Mouse (Mus musculus) CH12.LX (cell line): ENCODE results near the gene Zfr2. TPM values are rescaled to one million over a fixed set of nuclear protein-coding genes. Genes with fewer than 3 reads are reported as not detected.

Experiments
- DNase-seq: peaks from one replicate; pipeline ENCODE4 v3.0.0-alpha.2; 2013; ENCODE audit errors: extremely low read depth
- H3K27ac ChIP-seq: 2 replicates; pipeline ENCODE4 v1.5.1; 2012; ENCODE audit warnings: low read depth, mild to moderate bottlenecking, control low read depth, moderate library complexity; ENCODE audit not compliant: insufficient read depth
- H3K27me3 ChIP-seq: replicated peaks from 2 replicates; pipeline ENCODE3; 2012; ENCODE audit warnings: inconsistent platforms
- H3K36me3 ChIP-seq, 2 experiments: replicated peaks in 1 of 2; 2 replicates each; pipeline versions ENCODE3 to v1.6.1; 2012; ENCODE audit warnings: inconsistent platforms in 1 of 2, low read length in 1 of 2, mild to moderate bottlenecking in 1 of 2, mixed read lengths in 1 of 2, moderate library complexity in 1 of 2; ENCODE audit not compliant: control insufficient read depth in 1 of 2, insufficient read depth in 1 of 2
- H3K4me1 ChIP-seq, 2 experiments: 2 replicates each; pipeline ENCODE4 v1.6.1; 2012; ENCODE audit warnings: inconsistent platforms in 1 of 2, moderate library complexity in 1 of 2; ENCODE audit not compliant: insufficient read depth in 2 of 2, control insufficient read depth in 1 of 2
- H3K4me2 ChIP-seq: 2 replicates; pipeline ENCODE4 v1.6.1; 2012; ENCODE audit warnings: low read depth, mild to moderate bottlenecking, control low read depth; ENCODE audit not compliant: poor library complexity, insufficient read depth, severe bottlenecking
- H3K4me3 ChIP-seq, 3 experiments: fragments of 150-350 bp in 1 of 3; sonication (generic) in 1 of 3; replicated peaks in 1 of 3; 2 replicates each; pipeline versions ENCODE3 to v1.5.1; 2011 to 2012; ENCODE audit warnings: low read depth in 2 of 3, low read length in 2 of 3, mild to moderate bottlenecking in 2 of 3, moderate library complexity in 2 of 3, control low read depth in 1 of 3, improper control_type of control experiment in 1 of 3, inconsistent platforms in 1 of 3, mixed read lengths in 1 of 3; ENCODE audit not compliant: poor library complexity in 1 of 3
- H3K79me2 ChIP-seq: replicated peaks from 2 replicates; pipeline ENCODE4 v1.6.1; 2012; ENCODE audit warnings: mild to moderate bottlenecking, moderate library complexity; ENCODE audit not compliant: control insufficient read depth, poor library complexity, insufficient read depth, severe bottlenecking; ENCODE audit errors: extremely low read depth
- H3K9ac ChIP-seq: 2 replicates; pipeline ENCODE4 v1.6.1; 2012; ENCODE audit warnings: low read depth, mild to moderate bottlenecking, control low read depth, moderate library complexity; ENCODE audit not compliant: insufficient read depth
- H3K9me3 ChIP-seq: replicated peaks from 2 replicates; pipeline ENCODE3; 2012; ENCODE audit warnings: low read length, inconsistent platforms, mixed read lengths
- CHD2 ChIP-seq: IDR thresholded peaks from 2 replicates; pipeline ENCODE4 v1.6.1; 2011; ENCODE audit warnings: low read length, improper control_type of control experiment
- E2F4 ChIP-seq: IDR thresholded peaks from 2 replicates; pipeline ENCODE4 v1.6.1; 2011; ENCODE audit warnings: low read depth, low read length, improper control_type of control experiment; ENCODE audit not compliant: insufficient replicate concordance
- MYC ChIP-seq: IDR thresholded peaks from 2 replicates; pipeline ENCODE4 v1.6.1; 2011; ENCODE audit warnings: low read depth, mild to moderate bottlenecking, improper control_type of control experiment, low read length
- ZC3H11A ChIP-seq: IDR thresholded peaks from 2 replicates; pipeline ENCODE4 v1.6.1; 2012; ENCODE audit warnings: low read depth, mild to moderate bottlenecking, inconsistent platforms, low read length, improper control_type of control experiment
- ZKSCAN1 ChIP-seq: IDR thresholded peaks from 2 replicates; pipeline ENCODE4 v1.6.1; 2012; ENCODE audit warnings: low read depth, inconsistent platforms, low read length, improper control_type of control experiment, borderline replicate concordance
- dilution Hi-C: fragments of 300-500 bp; cut with MboI; formaldehyde crosslinking; loops from 2 replicates; pipeline ENCODE4 v1.14.3; 2020; ENCODE audit warnings: low sequenced_read_pairs; ENCODE audit not compliant: extremely low pct_unique_long_range_greater_than_20kb, extremely low pct_ligation_motif_present
- in situ Hi-C: fragments of 300-500 bp; cut with MboI; formaldehyde crosslinking; loops from 3 replicates; pipeline ENCODE4 v1.14.3; 2019; ENCODE audit warnings: low sequenced_read_pairs, low pct_ligation_motif_present, low pct_unique_long_range_greater_than_20kb, mixed read lengths
- polyA plus RNA-seq: library from polyadenylated mRNA; unstranded; fragments of >175 nt; gene quantifications from 2 replicates; pipeline ENCODE4 v1.2.1, GENCODE M21; 2012; ENCODE audit warnings: low read depth; ENCODE audit not compliant: insufficient read length
- total RNA-seq, 2 experiments: library from RNA; depleted of rRNA; stranded (reverse); fragments of 300-350 nt in 1 of 2; fragments of >200 nt in 1 of 2; gene quantifications; 2 replicates each; pipeline ENCODE4 v1.2.3; 2012 to 2014

Zfr2 gene
- total and polyA plus RNA-seq, 3 experiments = 1.0 to 13.5 (median 2.4) TPM

DNA sequence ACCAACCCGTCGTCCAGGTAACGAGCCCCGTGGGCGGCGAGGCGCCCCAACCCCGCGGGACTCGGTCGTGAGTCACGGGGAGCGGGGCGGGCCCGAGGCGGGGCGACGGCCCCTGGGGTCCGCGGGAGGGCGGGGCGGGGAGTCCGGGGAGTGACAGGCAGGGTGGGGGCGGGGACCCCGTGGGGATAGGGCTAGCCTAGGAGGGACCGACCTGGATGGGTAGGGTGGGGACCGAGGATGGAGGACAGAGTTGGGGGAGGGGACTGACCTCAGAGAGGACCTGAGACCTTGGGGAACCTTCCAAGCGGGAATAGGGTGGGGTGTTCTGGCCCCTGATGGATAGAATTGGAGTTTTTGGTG is 251 bp downstream of the Zfr2 start:
- peaks cover 13% of the 10 kb centered on the region for H3K27me3 ChIP-seq
- in situ Hi-C loops (no loop called here), dilution Hi-C loops (no loop called here)

DNA sequence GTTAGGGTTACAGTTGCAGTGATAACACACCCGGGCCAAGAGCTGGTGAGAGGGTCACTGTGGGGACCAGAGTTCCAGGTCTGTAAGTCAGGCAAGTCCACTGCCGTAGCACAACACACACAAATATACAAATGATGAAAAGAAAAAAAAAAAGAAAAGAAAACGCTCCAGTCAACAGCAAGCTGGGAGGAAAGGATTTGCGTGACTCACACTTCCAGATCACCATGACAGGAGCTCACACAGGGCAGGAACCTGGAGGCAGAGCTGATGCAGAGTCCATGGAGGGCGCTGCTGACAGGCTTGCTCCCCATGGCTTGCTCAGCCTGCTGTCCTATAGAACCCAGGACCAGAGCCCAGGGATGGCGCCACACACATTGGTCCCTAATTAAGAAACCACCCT is 1.3 kb downstream of the Zfr2 start:
- Histone ChIP-seq H3K4me3 (no peak overlapping the region), H3K79me2 (no peaks in the 10 kb centered on the region), H3K9ac (no peak overlapping the region), H3K9me3 (no peaks in the 10 kb centered on the region), H3K36me3 (peaks cover 0 to 42% of the 10 kb centered on the region in 2 experiments), H3K4me2 (no peak overlapping the region), H3K27me3 (peaks cover 3% of the 10 kb centered on the region), H3K4me1 (peaks cover 14 to 17% of the 10 kb centered on the region in 2 experiments), H3K27ac (no peak overlapping the region)
- TF ChIP-seq CHD2 (no peak), ZC3H11A (no peak), E2F4 (no peak)
- dilution Hi-C loops (no loop called here), in situ Hi-C loops (no loop called here)
- no peak for DNase-seq

More for the DNA sequence above, 251 bp downstream of the Zfr2 start:
- no peak for DNase-seq
- Histone ChIP-seq H3K9ac (peak overlapping the region; percentile 80), H3K4me3 (peak overlapping the region; percentile 65 to 83 (median 73)), H3K9me3 (no peaks in the 10 kb centered on the region), H3K36me3 (peaks cover 0 to 38% of the 10 kb centered on the region in 2 experiments), H3K79me2 (no peaks in the 10 kb centered on the region), H3K4me2 (peak overlapping the region; percentile 76), H3K4me1 (peaks cover 14 to 17% of the 10 kb centered on the region in 2 experiments), H3K27ac (no peak overlapping the region)
- no peak for TF ChIP-seq MYC
- 0 out of 2 replicates have a peak, but pooled peaks have one; percentile 33 for TF ChIP-seq CHD2

DNA sequence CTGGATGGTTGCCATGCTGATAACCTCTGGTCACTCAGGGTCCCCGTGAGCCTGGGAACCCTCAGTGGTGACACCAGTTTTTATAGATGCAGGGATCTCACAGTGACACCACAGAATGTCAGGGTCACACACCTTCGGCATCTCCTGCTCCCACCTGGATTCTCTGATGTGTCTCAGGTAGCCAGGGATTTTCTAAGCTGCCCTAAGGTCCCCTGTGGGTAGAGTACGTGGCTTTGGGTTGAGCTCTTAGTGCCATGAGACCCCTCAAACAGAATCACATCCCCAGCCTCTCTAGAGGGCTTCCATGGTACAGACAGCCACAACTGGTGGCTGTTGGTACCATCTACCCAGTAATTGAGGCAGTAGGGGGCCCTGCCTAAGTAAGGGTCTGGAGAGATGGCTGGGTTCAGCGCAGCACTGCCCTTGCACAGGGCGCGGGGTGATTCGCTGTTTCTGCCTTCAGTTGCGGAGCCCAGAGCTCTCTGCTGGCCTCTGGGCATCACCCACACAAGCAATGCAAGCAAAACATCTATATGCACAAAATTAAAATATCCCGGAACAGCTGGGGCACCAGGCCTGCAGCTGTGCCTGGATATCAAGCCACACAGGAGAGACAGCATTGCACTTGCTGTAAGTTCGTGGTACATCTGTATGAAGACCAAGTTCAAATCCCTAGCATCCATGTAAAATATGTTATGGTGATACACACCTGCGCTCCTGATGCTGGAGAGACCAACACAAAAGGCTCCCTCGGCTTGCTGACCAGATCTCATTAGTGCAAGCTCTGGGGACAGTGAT is 3.7 kb downstream of the Zfr2 start:
- peaks cover 0 to 55% of the 10 kb centered on the region in 2 experiments for H3K36me3 ChIP-seq
- in situ Hi-C loops (loop anchor here (5.0 kb wide), 1 partner anchor 34 kb away; the partner anchor contains the start of gene Nmrk2), dilution Hi-C loops (no loop called here)
- no peaks in the 10 kb centered on the region for H3K9me3 ChIP-seq
- H3K27me3 ChIP-seq = no peaks in the 10 kb centered on the region
- no peak for DNase-seq
- no peak overlapping the region for H3K27ac ChIP-seq
- no peak overlapping the region for H3K4me2 ChIP-seq
- H3K79me2 ChIP-seq = no peaks in the 10 kb centered on the region
- TF ChIP-seq ZKSCAN1 = no peak
- no peak overlapping the region for H3K9ac ChIP-seq
- H3K4me3 ChIP-seq = no peak overlapping the region
- peaks cover 8 to 20% of the 10 kb centered on the region in 2 experiments for H3K4me1 ChIP-seq
